Mouse (Mus musculus): Measurements from ENCODE around the gene Fchsd2.

Gene Fchsd2

GRCm38 (mm10) chr7:101092618-101093017, at the start of gene Fchsd2:
Gene Fchsd2 (plus strand): TSS chr7:101092863.
- no peak for DNase-seq

DNA sequence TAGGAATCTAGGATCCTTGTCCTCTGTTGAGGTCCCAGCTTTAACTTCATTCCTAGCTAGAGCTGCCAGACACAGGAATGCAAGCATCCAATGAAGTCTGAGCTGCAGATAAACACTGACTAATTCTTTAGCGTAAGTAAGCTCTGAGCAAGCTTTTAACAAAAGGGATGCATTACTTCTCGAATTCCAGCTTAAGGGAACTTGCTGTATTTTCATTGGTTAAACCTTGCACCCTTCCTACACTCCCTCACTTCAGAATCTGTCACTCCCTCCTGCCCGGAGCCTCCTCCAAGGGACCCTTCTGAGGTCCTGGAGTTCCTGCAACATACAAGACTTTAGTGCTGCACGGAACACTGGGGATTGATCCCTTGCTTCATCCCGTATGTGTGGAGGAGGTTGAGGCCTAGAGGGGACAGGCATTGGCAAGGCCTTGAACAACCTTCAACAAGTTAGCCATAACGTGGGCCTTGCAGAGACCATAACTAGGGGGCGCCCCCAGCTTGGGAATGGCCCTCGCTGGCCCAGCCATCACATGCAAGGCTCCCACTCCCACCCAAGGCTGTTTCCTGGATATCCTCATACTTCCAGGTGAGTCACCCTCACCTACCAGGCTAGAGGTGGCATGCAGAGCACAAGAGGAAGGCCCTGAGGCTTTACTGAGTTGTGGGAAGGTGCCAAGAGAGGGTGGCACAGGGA, 48.7 kb upstream of the Fchsd2 start:
- DNase-seq: no peak

DNA sequence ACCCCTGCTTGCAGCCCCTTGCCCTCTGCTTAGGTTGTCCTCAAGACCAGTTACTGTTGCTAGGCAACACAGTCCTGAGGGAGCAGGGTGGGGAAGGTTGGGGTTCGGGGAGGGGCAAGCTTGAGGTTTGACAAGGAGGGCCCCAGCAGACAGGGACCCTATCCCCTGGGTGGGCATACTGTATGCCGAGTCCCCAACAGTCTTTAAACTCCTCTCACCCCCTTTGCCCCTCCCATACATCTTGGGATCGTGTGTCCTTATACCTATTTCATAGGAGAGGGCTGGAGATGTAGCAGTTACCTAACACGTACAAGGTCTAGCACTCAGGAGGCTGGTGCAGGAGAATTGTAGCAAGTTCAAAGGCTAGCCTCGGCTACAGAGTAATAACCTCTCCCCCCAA, 44.4 kb upstream of the Fchsd2 start:
- no peak for DNase-seq

GRCm38 (mm10) chr7:101049326-101050087, 43.2 kb upstream of the Fchsd2 start:
- no peak for DNase-seq

- DNase-seq: no peak
Observed at GRCm38 (mm10) chr7:101050724-101051550, 41.7 kb upstream of the Fchsd2 start.

DNA sequence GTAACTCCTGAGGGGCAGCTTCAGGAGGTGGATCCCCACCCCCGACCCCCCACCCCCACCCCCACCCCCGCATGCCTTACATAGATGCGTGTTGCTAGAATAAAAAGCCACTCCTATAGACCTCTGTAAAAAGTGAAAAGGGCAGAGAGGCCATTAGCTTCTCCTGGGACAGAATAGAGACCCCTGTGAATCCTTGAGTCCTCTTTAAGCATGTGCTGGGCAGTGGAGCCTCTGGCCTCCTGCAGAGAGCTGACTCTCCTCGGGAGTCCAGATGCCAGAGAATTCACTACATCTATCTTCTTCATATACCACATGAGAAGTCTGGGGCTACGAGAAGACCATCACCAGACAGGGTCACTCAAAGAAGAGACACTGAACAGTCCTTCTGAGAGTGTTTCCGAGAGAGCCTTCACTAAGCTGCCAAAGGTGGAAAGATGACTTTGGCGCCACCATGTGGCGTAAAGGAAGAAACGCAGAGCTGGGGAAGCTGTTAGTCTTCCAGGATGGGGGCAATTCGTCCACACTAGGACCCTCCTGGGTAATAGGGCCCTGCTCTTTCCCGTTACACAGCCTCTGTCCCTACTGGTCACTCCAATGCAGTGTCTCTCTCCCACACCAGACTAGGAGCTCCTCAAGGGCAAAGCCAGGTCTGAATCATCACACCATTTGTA, 41.0 kb upstream of the Fchsd2 start:
- DNase-seq: peak; percentile 86

GRCm38 (mm10) chr7:101053136-101053535, 39.5 kb upstream of the Fchsd2 start:
- no peak for DNase-seq

GRCm38 (mm10) chr7:101057309-101057708, 35.4 kb upstream of the Fchsd2 start:
- no peak for DNase-seq

DNA sequence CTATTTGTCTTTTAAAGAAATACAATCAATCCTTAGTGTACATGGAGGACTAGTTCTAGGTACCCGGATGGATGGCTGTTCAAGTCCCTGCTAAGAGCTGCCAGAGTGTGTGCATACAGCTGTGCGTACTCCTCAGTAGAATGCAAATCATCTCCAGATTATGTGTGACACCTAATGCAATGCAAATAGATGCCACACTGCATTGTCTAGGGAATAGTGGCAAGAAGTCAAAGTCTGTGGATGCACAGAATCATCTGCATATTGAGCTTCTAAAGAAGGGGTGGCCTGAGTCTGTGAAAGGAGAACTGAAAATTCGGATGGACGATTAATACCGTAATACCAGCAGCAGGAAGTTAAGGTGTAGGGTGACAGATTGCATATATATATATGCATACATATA, 33.5 kb upstream of the Fchsd2 start:
- DNase-seq: no peak

DNA sequence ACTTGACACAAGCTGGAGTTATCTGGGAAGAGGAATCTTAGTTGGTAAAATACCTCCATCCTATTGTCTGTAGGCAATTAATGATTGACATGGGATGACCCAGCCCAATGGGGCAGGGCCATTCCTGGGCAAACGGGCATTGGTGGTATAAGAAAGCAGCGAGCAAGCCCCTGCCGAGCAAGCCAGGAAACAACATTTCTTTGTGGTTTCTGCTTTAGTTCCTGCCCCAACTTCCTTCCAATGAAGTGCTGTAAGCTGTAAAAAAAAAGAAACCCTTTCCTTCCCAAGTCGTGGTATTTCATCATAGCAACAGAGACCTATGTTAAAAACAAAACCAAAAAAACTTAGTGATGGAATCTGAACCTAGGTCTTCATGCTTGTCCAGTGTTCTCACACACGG, 32.2 kb upstream of the Fchsd2 start:
- DNase-seq: no peak

DNA sequence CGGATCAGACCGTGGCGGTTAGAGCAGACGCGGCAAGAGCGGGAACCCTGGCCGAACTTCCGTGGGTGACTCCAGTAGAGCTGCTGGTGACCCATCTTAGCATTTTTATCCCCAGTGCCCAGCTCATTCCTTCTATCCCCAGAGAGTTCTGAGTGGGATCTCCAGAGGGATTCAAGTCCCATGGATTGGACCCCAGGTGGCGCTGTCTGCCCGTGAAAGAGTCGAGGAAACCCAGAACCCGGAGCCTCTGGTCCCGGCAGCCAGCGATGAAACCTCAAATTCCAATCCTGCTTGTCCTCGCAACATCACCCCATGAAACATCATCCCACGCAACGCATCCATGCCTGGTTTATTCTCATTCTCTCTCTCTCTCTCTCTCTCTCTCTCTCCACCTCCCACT, 31.3 kb upstream of the Fchsd2 start:
- DNase-seq: peak; percentile 85

GRCm38 (mm10) chr7:101062246-101062645, 30.4 kb upstream of the Fchsd2 start:
- no peak for DNase-seq

GRCm38 (mm10) chr7:101063523-101063922, 29.1 kb upstream of the Fchsd2 start:
- DNase-seq: no peak

DNA sequence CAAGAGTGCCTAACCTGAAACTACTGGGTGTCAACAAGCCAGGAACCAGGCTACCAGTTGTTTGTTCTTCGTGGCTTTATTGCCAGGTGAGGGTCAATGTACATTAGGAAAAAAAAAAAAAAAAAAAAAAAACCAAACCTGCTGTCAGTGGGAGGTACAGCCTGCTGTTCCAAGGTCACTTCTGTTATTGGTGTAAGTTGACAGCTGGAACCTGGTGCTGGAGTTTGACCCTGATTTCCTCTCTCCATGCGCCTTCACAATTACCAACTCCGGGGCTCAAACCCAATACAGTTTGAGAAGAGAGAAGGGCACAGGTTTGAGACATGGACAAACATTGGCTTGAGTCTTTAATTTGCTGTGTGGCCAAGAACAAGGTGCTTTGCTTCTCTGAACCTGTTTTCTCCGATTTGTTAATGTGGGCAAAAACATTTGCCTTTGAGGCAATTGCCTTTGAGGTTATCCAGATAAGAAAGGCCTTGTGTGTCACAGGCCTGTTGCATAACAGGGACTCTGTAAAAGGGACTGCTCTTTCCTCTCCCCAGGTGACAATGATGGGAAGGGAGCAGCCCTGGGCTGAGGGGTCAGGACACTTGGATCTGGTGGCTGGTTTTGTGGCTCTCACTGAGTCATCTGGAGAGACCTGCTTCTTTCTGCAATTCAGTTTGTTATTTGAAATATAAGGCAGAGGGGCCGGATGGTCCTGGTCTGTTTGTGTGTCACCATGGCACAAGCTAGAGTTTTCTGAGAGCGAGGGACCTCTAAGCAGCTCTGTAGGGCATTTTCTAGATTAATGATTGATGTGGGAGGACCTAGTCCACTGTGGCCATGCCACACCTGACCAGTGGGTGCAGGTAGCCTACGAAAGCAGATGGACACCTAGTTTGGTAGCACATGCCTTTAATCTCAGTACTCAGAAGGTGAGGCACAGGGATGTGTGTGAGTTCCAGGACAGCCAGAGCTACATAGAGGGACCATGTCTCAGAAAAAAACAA, 27.7 kb upstream of the Fchsd2 start:
- no peak for DNase-seq

DNA sequence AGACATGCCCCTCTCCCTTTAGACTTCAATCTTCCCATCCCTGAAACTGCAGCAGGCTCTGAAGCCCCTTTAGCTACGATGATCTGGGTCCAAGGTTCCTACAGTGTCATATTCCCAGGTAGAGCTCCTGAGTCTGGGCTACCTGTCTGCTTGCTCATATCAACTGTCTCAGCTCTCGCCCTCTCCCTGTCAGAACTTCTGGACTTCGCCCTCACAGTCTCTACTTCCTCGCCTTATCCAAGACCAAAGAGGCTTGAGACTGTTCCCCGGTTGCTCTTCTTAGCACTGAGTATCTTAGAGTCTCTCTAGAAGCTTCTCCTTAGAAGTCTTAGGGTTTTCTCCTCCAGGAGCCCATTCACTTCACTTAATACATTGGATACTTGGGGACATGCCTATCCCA, 26.7 kb upstream of the Fchsd2 start:
- DNase-seq: no peak

DNA sequence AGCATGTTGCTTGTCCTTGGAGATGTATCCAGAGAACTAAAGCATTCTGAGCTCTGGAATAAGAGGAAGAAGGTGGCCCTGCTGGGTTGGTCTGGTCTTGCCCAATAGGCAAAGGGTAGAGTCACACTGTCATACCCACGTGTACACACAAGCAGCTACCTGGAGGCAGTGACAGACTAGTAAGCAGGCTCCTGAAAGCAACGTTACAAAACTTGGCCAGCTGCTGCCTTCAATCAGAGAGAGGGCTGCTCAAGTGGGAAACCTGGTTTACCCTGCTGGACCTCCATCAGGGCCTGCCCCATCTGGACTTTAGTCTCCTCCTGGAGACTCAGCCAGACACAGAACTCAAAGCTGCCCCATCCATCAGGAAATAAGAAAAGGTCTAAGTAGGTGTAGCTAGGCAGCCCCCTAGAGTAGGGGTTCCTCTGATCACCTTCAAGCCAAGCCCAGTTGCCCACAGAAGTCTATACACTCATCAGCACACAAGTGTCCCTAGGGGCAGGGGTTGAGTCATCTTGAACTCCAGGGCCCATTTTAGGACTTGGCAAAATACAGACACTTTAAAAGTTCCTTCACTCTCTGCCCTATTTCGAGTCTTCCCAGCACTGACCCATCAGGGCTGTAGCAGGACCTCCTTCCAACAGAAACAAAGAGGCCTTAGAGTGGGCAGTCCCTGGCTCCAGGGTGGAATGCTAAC, 25.9 kb upstream of the Fchsd2 start:
- DNase-seq: no peak

- DNase-seq: no peak
Observed at GRCm38 (mm10) chr7:101067521-101067920, 25.1 kb upstream of the Fchsd2 start.

GRCm38 (mm10) chr7:101069271-101069670, 23.4 kb upstream of the Fchsd2 start:
- DNase-seq: no peak

- no peak for DNase-seq
Observed at GRCm38 (mm10) chr7:101070406-101070805, 22.3 kb upstream of the Fchsd2 start.

DNA sequence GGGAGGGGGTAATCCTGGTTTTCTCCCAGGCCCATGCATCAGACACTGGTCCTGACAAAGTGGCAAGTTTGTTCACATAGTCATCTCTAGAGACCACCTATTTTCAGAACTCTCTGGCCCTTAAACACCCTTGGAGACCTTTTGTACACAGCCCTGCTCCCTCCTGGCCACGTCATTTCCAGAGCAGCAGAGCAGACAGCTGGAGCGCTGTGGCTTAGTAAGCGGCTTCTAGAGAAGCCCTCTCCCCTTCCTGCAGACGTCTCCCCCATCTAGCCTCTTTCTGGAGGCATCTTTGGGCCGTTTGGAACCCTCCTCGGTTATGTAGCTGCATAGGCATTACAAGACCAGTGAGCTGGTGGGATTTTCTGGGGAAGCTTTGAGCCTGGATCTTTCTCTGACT, 21.6 kb upstream of the Fchsd2 start:
- DNase-seq: no peak

GRCm38 (mm10) chr7:101072123-101072740, 20.4 kb upstream of the Fchsd2 start:
- DNase-seq: no peak
